Mouse (Mus musculus) 3134 (cell line): ENCODE measurements at regions not wholly inside any gene's neighbourhood (a gene's known extent, or its start where the extent isn't known, plus 50 kb on each side); places are given as distances from the start of the nearest gene placed in this dataset.

ENCODE experiments used
- DNase-seq: peaks from one replicate; pipeline ENCODE4 v3.0.0-alpha.2; 2011; ENCODE audit warnings: low spot score; ENCODE audit not compliant: insufficient read length; ENCODE audit errors: extremely low read depth

DNA sequence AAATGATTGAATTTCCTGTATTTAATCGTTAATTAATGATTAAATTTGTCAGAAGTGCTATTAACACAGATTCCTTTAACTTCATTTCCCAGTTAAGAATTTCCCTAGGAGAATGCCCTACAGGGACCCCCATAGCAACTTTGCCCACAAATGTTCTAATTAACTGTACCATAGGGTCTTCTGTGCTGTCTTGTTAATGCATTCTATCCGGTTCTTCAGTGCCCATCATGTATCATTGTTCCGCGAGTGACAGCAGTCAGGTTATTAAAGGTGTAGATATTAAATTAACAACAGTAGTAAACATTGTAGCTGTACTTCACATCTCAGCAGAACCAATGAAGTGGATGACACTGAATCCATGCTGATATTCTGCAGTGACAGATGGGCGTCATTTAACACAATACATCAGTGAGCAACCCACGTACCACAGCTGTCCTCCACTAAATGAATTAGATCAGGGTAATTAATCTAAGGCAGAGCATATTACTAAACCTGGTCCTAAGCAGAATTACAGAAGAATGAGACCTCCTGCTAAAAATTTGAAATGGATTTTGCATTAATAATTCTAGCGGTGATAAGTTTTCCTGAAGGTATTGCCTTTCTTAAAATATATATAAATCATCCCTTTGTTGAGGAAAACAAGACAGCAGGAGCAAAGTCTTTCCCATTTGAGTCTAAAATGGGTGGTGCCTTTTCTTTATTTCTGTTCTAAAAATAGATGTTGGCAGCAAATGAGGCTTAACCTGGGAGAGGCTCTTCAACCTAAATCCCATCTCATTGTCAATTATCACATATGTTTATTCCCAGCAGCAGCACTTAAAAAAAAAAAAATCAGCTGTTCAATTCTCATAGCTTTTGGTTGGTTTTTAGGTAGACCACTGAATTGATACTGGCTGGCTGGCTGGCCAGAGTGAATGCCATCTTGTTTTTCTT is 872.3 kb downstream of the Nxph1 start:
- no peak for DNase-seq

GRCm38 (mm10) chr6:9834884-9835476 is 886.7 kb downstream of the Nxph1 start:
- DNase-seq = no peak

DNA sequence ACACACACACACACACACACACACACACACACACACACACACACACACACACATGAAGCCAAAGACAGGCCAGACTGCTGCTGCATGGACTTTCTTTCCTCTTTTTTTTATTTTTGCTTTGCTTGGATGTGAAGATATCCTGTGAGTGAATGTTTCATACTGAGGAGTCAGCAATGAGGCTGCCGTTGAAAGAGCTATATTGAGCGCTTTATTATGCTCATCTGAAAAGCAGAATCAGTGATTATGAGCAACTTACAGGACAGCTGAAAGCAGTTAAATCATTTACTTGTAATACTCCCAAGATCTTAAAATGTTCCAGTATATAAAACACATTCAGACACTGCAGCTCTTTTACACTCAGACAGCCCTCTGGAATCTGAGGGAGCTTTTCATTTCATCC is 894.2 kb downstream of the Nxph1 start:
- DNase-seq = no peak

DNA sequence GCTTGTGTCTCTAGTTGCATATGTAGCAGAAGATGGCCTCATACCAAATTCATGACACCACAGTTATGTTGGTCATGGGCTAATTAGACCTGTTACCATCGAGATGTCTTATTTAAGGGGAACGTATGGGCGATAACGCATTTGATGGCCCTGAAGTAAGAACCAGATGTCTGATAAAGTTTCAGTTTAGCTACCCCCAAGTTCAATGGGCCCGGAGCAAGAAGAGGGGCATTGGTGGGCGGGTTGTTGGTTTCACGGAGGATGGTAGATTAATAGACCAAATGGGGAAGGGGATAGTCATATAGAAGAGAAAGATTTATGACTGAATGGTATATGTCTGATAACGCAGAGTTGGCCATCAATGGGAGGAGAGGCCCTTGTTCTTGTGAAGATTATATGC is 941.6 kb downstream of the Nxph1 start:
- peak; percentile 15 for DNase-seq
